Mouse (Mus musculus) retina, postnatal 7 days (tissue): ENCODE results near the gene Slc22a1.
A peak's percentile ranks its signal among the peaks of the same experiment; 100 is the strongest.
"Not testable (repeated sequence)": the region's sequence is repeated elsewhere in the genome, so short reads cannot be mapped to it uniquely, and the experiment has no call there.

Experiments used
- DNase-seq: peaks from one replicate; pipeline ENCODE4 v3.0.0-alpha.2; 2012; ENCODE audit warnings: low read depth, low spot score

Gene Slc22a1

GRCm38 (mm10) chr17:12684928-12685624, 9.4 kb upstream of the Slc22a1 start:
- no peak for DNase-seq

- DNase-seq, result no peak
These were observed 8.8 kb upstream of the Slc22a1 start for GRCm38 (mm10) chr17:12684412-12684811.

GRCm38 (mm10) chr17:12683582-12683981, 8.0 kb upstream of the Slc22a1 start:
- DNase-seq, result no peak

- no peak for DNase-seq
These were observed 2.6 kb upstream of the Slc22a1 start for GRCm38 (mm10) chr17:12678261-12678660.

GRCm38 (mm10) chr17:12677139-12677538, 1.5 kb upstream of the Slc22a1 start:
- DNase-seq, result no peak

- DNase-seq, result not testable (repeated sequence)
These were observed 649 bp downstream of the Slc22a1 start for GRCm38 (mm10) chr17:12674980-12675379.

GRCm38 (mm10) chr17:12673871-12674270, 1.8 kb downstream of the Slc22a1 start:
- no peak for DNase-seq

- DNase-seq, result no peak
These were observed 3.3 kb downstream of the Slc22a1 start for GRCm38 (mm10) chr17:12672285-12672790.

- DNase-seq, result no peak
These were observed 4.5 kb downstream of the Slc22a1 start for GRCm38 (mm10) chr17:12671029-12671605.

GRCm38 (mm10) chr17:12669363-12669679, 6.3 kb downstream of the Slc22a1 start:
- DNase-seq, result no peak

- no peak for DNase-seq
These were observed 6.9 kb downstream of the Slc22a1 start for GRCm38 (mm10) chr17:12668478-12669362.

GRCm38 (mm10) chr17:12664156-12664555, 11.5 kb downstream of the Slc22a1 start:
- DNase-seq, result no peak

GRCm38 (mm10) chr17:12660572-12661260, 14.9 kb downstream of the Slc22a1 start:
- DNase-seq, result peak; percentile 38

GRCm38 (mm10) chr17:12659233-12659632, 16.4 kb downstream of the Slc22a1 start:
- no peak for DNase-seq

GRCm38 (mm10) chr17:12658784-12659183, 16.8 kb downstream of the Slc22a1 start:
- no peak for DNase-seq

- DNase-seq, result no peak
These were observed 19.8 kb downstream of the Slc22a1 start for GRCm38 (mm10) chr17:12655826-12656225.

- no peak for DNase-seq
These were observed 21.6 kb downstream of the Slc22a1 start for GRCm38 (mm10) chr17:12654061-12654460.

- no peak for DNase-seq
These were observed 23.0 kb downstream of the Slc22a1 start for GRCm38 (mm10) chr17:12652604-12653003.

- DNase-seq, result no peak
These were observed 30.2 kb downstream of the Slc22a1 start for GRCm38 (mm10) chr17:12645461-12645860.

- no peak for DNase-seq
These were observed 34.5 kb downstream of the Slc22a1 start for GRCm38 (mm10) chr17:12641087-12641486.

- DNase-seq, result no peak
These were observed 36.0 kb downstream of the Slc22a1 start for GRCm38 (mm10) chr17:12639585-12639984.

- DNase-seq, result no peak
These were observed 40.8 kb downstream of the Slc22a1 start for GRCm38 (mm10) chr17:12634814-12635213.
